Mouse (Mus musculus): ENCODE results near the gene Uqcrc2.

Gene Uqcrc2

DNA sequence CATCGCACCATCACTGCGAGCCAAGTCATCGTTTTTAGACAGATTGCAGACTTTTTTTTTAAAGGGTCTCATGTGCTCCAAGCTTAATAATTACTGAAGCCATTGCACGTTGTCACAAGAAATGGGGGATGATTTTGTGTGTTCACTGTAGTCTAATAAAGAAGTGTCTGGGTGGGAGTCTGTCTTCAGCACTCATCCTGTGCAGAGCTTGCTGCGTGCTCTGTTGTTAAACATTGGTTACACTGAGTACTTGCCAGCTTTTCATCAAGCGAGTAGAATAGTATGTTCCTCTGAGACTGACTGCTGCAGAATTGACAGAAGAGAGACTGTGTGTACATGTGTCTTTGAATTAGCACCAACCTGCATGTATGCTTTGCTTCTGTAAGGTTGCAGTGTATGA lies 50.3 kb downstream of the Uqcrc2 start:
- no peak for DNase-seq (ENCODE audit: low read depth, low spot score)

DNA sequence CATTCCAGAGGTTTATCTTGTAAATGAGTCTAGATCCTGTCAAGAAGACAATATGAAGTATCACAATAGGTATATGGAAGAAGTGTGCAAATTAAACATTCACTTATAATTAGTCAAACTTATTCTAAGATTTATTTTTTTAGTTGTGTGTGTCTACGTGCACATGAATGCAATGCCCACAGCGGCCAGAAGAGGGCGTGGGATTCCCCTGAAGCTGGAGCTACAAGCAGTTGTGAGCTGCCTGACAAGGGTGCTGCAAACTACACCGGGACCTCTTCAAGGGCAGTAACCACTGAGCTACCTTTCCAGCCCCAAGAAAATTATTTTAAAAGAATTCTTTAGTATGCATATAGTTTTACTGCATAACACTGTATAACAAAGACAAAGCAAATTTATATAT lies 55.7 kb downstream of the Uqcrc2 start:
- DNase-seq (ENCODE audit: low read depth, low spot score) = peak; percentile 79

DNA sequence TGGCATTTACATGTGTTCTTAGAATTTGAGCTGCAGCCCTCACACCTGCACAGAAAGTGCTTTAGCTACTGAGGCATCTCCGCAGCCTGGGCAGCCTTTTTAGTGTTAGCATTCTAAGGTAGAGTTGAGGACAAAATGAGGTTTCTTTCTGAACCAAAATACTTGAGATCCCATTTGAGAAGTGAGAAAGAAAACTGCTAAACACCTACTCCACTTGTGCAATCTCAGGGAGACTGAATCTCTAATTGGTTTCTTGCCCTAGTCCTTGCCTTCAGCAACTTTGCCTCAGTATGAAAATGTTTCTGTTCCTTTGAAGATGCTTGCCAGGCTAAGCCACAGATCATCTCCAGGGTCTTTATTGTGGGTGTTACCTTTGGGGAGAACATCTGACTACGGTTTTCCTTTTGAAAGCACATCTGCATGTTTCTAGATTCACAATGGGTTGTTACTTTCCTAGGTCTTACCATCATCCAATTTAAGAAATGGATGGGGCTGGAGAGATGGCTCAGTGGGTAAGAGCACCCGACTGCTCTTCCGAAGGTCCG lies 58.9 kb downstream of the Uqcrc2 start:
- DNase-seq (ENCODE audit: low read depth, low spot score) = no peak

DNA sequence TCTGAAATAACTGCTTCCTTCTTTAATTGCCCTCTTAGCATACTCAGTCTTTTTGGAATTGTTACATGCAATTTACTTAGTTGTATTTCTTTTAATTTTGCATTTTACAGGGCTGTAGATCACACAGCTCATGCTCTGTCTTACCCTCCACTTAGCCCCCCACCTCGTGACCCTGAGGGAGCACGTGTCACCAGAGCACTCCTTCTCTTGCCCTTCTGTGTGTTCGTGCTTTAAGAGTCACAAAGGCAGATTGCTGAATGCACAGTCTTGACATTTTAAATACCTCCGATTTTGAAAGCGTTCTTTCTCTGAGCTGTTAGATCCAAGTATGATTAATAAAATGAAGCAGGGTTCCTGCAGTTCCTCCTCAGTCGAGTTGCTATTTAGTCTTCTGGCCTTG lies 60.2 kb downstream of the Uqcrc2 start:
- DNase-seq (ENCODE audit: low read depth, low spot score) = peak; percentile 60

DNA sequence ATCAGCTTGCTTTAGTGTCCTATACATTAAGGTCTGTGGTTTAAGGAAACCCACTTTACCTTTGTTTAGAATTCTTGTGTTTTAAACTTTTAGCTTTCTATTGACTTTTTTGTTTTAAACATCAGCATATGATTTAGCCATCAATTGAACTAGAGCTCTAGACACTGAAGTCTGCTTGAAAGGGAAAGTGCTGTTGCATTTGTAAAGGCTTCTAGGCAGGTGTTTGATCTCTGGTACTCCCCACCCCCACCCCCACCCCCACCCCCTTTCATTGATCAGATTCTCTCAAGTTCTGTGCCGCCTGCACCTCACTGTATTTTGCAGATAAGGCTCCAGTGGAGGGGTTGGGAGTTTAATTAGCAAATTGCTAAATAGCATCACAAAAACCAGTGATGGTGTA lies 60.7 kb downstream of the Uqcrc2 start:
- DNase-seq (ENCODE audit: low read depth, low spot score) = peak; percentile 60

DNA sequence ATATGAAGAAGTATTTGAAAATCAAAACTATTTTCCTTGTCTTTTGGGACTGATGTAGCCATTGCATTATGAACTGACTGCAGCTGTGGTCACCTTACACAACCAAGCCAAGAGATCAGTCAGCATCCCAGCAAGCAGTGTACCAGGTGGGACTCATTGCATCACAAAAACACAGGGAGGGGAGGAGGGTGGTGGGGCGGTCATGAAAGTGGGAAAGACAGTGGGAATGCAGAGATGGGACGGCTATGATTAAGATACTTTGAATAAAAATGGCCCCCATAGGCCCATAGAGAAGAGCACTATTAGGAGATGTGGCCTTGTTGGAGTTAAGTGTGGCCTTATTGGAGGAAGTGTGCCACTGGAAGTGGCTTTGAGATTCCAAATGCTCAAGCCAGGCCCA lies 61.4 kb downstream of the Uqcrc2 start:
- peak; percentile 73 for DNase-seq (ENCODE audit: low read depth, low spot score)

DNA sequence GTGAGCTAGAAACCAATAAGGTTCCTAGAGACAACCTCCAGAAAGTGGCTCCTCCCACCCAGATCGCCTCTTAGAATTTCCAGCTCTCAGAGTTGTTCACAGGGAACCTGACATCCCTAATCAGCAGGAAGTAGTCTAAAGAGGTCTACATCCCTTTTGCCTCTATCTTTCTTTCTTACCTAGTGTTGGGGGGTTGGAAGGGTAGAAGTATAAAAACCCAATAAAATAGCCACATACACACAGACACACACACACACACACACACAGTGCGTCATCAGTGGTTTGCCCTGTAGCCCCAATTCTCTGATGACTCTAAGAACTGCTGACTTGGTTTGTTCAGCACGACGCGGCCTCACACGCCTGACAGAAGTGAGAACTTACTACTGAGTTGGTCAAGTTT lies 64.6 kb downstream of the Uqcrc2 start:
- DNase-seq (ENCODE audit: low read depth, low spot score) = no peak

DNA sequence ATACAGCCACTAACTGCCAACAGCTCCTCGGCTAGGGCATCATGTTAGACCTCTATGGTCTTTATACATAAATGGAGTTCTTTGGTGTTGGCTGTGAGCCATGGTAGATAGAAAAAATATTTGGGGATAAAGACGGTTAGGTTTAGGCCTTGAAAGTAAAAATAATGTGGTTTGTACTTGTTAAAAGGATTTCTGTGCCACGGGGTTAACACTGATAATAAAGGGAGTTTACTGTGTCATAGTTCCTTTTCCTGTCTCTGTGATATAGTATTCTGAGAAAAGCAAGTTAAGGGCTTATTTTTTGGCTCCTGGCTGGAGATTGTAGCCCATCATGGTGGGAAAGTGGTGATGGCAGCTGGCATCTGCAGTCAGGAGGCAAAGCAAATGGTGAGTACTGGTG lies 68.9 kb downstream of the Uqcrc2 start:
- DNase-seq (ENCODE audit: low read depth, low spot score) = no peak

Data from ZHBTc4 (cell line).